Mouse (Mus musculus) heart, postnatal 14 days (tissue): ENCODE measurements around the gene Camsap1. TPM values are rescaled to one million over a fixed set of nuclear protein-coding genes. Genes with fewer than 3 reads are reported as not detected.

Experiments used
- DNase-seq, 2 experiments: peaks; one replicate each; pipeline ENCODE4 v3.0.0; 2021 to 2022
- intact Hi-C: fragments of 180-260 bp; cut with DNase I; formaldehyde crosslinking; loops from one replicate; pipeline ENCODE4 v1.15.1; 2025
- total RNA-seq, 2 experiments: library from RNA; stranded (reverse); gene quantifications; 2 replicates each; pipeline ENCODE4 v1.2.3; 2021

The Camsap1 gene
- total RNA-seq, 2 experiments from 2014 or later = 28.4 to 37.7 TPM

GRCm38 (mm10) chr2:25898970-25899369, 84.1 kb downstream of the Camsap1 start:
- intact Hi-C loops = no loop called here
- DNase-seq = no peak

GRCm38 (mm10) chr2:25892440-25892839, 90.6 kb downstream of the Camsap1 start:
- no peak for DNase-seq
- intact Hi-C loops = no loop called here

- DNase-seq = no peak
- intact Hi-C loops = no loop called here
Measured at GRCm38 (mm10) chr2:25888144-25888543, 94.9 kb downstream of the Camsap1 start.

- DNase-seq = no peak
- intact Hi-C loops = no loop called here
Measured at GRCm38 (mm10) chr2:25887226-25887625, 95.9 kb downstream of the Camsap1 start.

- intact Hi-C loops = no loop called here
Measured at GRCm38 (mm10) chr2:25884756-25885155, 98.3 kb downstream of the Camsap1 start.

GRCm38 (mm10) chr2:25882276-25882675, 100.8 kb downstream of the Camsap1 start:
- DNase-seq = no peak
- intact Hi-C loops = no loop called here

More at GRCm38 (mm10) chr2:25884756-25885155, 98.3 kb downstream of the Camsap1 start:
- no peak for DNase-seq

- DNase-seq = no peak
- intact Hi-C loops = no loop called here
Measured at GRCm38 (mm10) chr2:25879061-25879460, 104.0 kb downstream of the Camsap1 start.

GRCm38 (mm10) chr2:25878516-25878915, 104.6 kb downstream of the Camsap1 start:
- intact Hi-C loops = no loop called here
- no peak for DNase-seq

- DNase-seq = no peak
- intact Hi-C loops = no loop called here
Measured at GRCm38 (mm10) chr2:25877736-25878268, 105.3 kb downstream of the Camsap1 start.

- no peak for DNase-seq
- intact Hi-C loops = no loop called here
Measured at GRCm38 (mm10) chr2:25877250-25877735, 105.8 kb downstream of the Camsap1 start.

Other genes starting within 250 kb of the Camsap1 start
- not detected for gene Obp2b, start 246.3 kb downstream of the Camsap1 start, total RNA-seq
- not detected for gene Lcn3, start 217.7 kb downstream of the Camsap1 start, total RNA-seq
- gene Lcn11, start 206.3 kb downstream of the Camsap1 start, total RNA-seq = not detected
- gene Gm13539, start 201.0 kb downstream of the Camsap1 start, total RNA-seq = not detected
- not detected for gene Glt6d1, start 167.4 kb downstream of the Camsap1 start, total RNA-seq
- not detected for gene Lcn9, start 160.1 kb downstream of the Camsap1 start, total RNA-seq
- not detected for gene Sohlh1, start 136.0 kb downstream of the Camsap1 start, total RNA-seq
- gene Kcnt1, start 119.5 kb downstream of the Camsap1 start, total RNA-seq = 1 to 10 TPM in 1 of 2 experiments, under 1 TPM in 1; 0.78 to 1.3 TPM
- 10 to 100 TPM; 82.3 to 86.5 TPM for gene Ubac1, start 38.5 kb upstream of the Camsap1 start, total RNA-seq
- 10 to 100 TPM; 16.3 to 19.1 TPM for gene Nacc2, start 139.9 kb upstream of the Camsap1 start, total RNA-seq
- gene Lhx3, start 225.0 kb upstream of the Camsap1 start, total RNA-seq = not detected